Mouse (Mus musculus) forebrain, postnatal 0 days (tissue): Measurements from ENCODE around the gene Gatd1. TPM values are rescaled to one million over a fixed set of nuclear protein-coding genes. Genes with fewer than 3 reads are reported as not detected.

ENCODE experiments used
- ATAC-seq: fragments of 200-750 bp; cut with Nextera tagmentation; 2 replicates; pipeline ENCODE4 v1.8.0; 2017; ENCODE audit warnings: mild to moderate bottlenecking, moderate library complexity
- DNase-seq: peaks from one replicate; pipeline ENCODE4 v3.0.0-alpha.2; 2015
- H3K27ac ChIP-seq: fragments of 300-500 bp; sonication (generic); 2 replicates; pipeline ENCODE4 v1.5.1; 2014; ENCODE audit warnings: low read depth, mild to moderate bottlenecking, antibody characterized with exemption, low read length, moderate library complexity, mixed read lengths
- H3K27me3 ChIP-seq: fragments of 300-500 bp; sonication (generic); 2 replicates; pipeline ENCODE4 v1.6.1; 2014; ENCODE audit warnings: mild to moderate bottlenecking, low read length, mixed read lengths; ENCODE audit not compliant: insufficient read depth
- H3K36me3 ChIP-seq: fragments of 300-500 bp; sonication (generic); 2 replicates; pipeline ENCODE4 v1.6.1; 2014; ENCODE audit warnings: mild to moderate bottlenecking, moderate library complexity; ENCODE audit not compliant: insufficient read depth
- H3K4me1 ChIP-seq: fragments of 300-500 bp; sonication (generic); 2 replicates; pipeline ENCODE4 v1.6.1; 2014; ENCODE audit warnings: antibody characterized with exemption; ENCODE audit not compliant: insufficient read depth
- H3K4me2 ChIP-seq: fragments of 300-500 bp; sonication (generic); 2 replicates; pipeline ENCODE4 v1.6.1; 2014; ENCODE audit warnings: low read depth, mild to moderate bottlenecking, moderate library complexity
- H3K4me3 ChIP-seq: fragments of 300-500 bp; sonication (generic); 2 replicates; pipeline ENCODE4 v1.5.1; 2014; ENCODE audit warnings: low read depth, low read length, mixed read lengths
- H3K9ac ChIP-seq: fragments of 300-500 bp; sonication (generic); 2 replicates; pipeline ENCODE4 v1.6.1; 2014; ENCODE audit warnings: mild to moderate bottlenecking
- H3K9me3 ChIP-seq: fragments of 300-500 bp; sonication (generic); 2 replicates; pipeline ENCODE4 v1.6.1; 2016; ENCODE audit warnings: low read length
- CTCF ChIP-seq: sonication (generic); IDR thresholded peaks from 2 replicates; pipeline ENCODE4 v1.5.1; 2016; ENCODE audit warnings: antibody characterized with exemption, control low read depth, low read depth
- WGBS: fragments of 180-500 bp; shearing (Covaris S2); extraction: QIAGEN DNeasy Blood & Tissue Kit; methylation state at CpG from one replicate; pipeline ENCODE4 v1.1.7; 2014; 5-methylcytosine and 5-hydroxymethylcytosine counted together
- polyA plus RNA-seq: library from polyadenylated mRNA; unstranded; fragments of >200 nt; fragmentation: Nextera tagmentation; extraction: Ambion mirVana; gene quantifications from 2 replicates; pipeline ENCODE4 v1.2.1, GENCODE M21; 2015
- total RNA-seq: library from RNA; depleted of rRNA; stranded (reverse); fragments of >200 nt; gene quantifications from 2 replicates; pipeline ENCODE4 v1.2.3, GENCODE M21; 2014

Gatd1 gene
- total and polyA plus RNA-seq, 2 experiments from 2014 or later, result 56.0 to 65.0 TPM

DNA sequence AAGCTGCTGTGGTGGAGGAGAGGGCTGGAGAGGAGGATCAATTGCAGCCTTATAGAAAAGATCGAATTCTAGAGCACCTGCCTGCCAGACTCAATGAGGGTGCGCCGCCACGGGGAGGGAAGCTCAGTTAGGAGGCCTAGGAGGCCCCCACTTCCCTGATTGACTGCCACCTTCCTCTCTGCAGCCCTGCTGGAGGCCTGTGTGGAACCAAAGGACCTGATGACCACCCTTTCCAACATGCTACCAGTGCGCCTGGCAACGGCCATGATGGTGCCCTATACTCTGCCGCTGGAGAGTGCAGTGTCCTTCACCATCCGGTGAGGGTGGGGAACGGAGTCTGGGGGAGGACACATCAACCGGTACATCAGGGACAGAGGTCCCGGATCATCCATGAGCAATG, 44.7 kb upstream of the Gatd1 start:
- Histone ChIP-seq H3K36me3 (peaks cover 16% of the 10 kb centered on the region), H3K4me1 (peaks cover 9% of the 10 kb centered on the region), H3K4me2 (no peak overlapping the region), H3K4me3 (no peak overlapping the region), H3K27me3 (peaks cover 23% of the 10 kb centered on the region), H3K9ac (no peak overlapping the region), H3K9me3 (no peaks in the 10 kb centered on the region), H3K27ac (no peak overlapping the region)
- 90% methylated on average over 11 of the region's 11 CpGs for WGBS
- ATAC-seq (no peak), DNase-seq (no peak)
- no peak for TF ChIP-seq CTCF

GRCm38 (mm10) chr7:141457986-141458660, 44.2 kb upstream of the Gatd1 start:
- H3K27me3 ChIP-seq, result peaks cover 23% of the 10 kb centered on the region
- H3K4me1 ChIP-seq, result peaks cover 9% of the 10 kb centered on the region
- ATAC-seq (no peak), DNase-seq (no peak)
- H3K36me3 ChIP-seq, result peaks cover 16% of the 10 kb centered on the region
- no peak overlapping the region for H3K4me3 ChIP-seq
- H3K4me2 ChIP-seq, result no peak overlapping the region
- TF ChIP-seq CTCF, result peak; percentile 48
- no peaks in the 10 kb centered on the region for H3K9me3 ChIP-seq
- H3K9ac ChIP-seq, result no peak overlapping the region
- 76% methylated on average over 15 of the region's 15 CpGs for WGBS
- H3K27ac ChIP-seq, result no peak overlapping the region

GRCm38 (mm10) chr7:141457236-141457635, 43.3 kb upstream of the Gatd1 start:
- Histone ChIP-seq H3K36me3 (peaks cover 18% of the 10 kb centered on the region), H3K27me3 (peaks cover 17% of the 10 kb centered on the region), H3K4me2 (no peak overlapping the region), H3K27ac (no peak overlapping the region), H3K9me3 (no peaks in the 10 kb centered on the region), H3K9ac (no peak overlapping the region), H3K4me1 (peaks cover 9% of the 10 kb centered on the region), H3K4me3 (no peak overlapping the region)
- ATAC-seq, result no peak
- no peak for TF ChIP-seq CTCF
- DNase-seq, result no peak
- 95% methylated on average over 14 of the region's 14 CpGs for WGBS

DNA sequence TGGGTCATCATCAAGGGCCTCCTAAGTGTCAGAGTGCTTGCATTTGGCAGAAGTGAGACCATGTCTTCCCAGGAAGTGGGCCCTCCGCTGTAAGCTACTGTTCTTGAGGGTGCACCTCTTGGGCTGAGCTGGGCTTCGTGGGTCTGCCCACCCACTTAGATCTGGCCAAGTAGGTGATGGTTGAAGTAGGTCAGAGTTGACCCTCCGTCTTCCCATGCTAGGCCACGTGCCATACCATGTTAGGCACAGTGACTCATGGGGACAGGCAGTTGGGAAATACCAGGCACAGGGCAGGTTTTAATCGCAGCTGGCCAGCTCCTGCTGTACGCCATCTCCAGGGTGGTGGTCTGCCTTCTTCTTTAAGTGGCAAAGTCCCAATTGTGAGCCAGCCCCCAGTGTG, 42.8 kb upstream of the Gatd1 start:
- Histone ChIP-seq H3K4me2 (peak overlapping the region; percentile 92; the same call in 1 of the 2 replicates), H3K9me3 (no peaks in the 10 kb centered on the region), H3K9ac (no peak overlapping the region), H3K4me3 (no peak overlapping the region), H3K4me1 (peaks cover 9% of the 10 kb centered on the region), H3K36me3 (peaks cover 23% of the 10 kb centered on the region), H3K27me3 (peaks cover 13% of the 10 kb centered on the region), H3K27ac (no peak overlapping the region)
- WGBS, result 89% methylated on average over 6 of the region's 6 CpGs
- ATAC-seq (no peak), DNase-seq (no peak)
- TF ChIP-seq CTCF, result no peak

- TF ChIP-seq CTCF, result no peak
- H3K4me1 ChIP-seq, result peaks cover 9% of the 10 kb centered on the region
- H3K9ac ChIP-seq, result peak overlapping the region; percentile 65
- no peaks in the 10 kb centered on the region for H3K9me3 ChIP-seq
- H3K27ac ChIP-seq, result peak overlapping the region; percentile 66
- 2% methylated on average over 23 of the region's 23 CpGs for WGBS
- H3K4me3 ChIP-seq, result peak overlapping the region; percentile 56
- ATAC-seq (peak; percentile 12), DNase-seq (no peak)
- peaks cover 32% of the 10 kb centered on the region for H3K36me3 ChIP-seq
- H3K27me3 ChIP-seq, result peaks cover 3% of the 10 kb centered on the region; the same call in 1 of the 2 replicates
- H3K4me2 ChIP-seq, result peak overlapping the region; percentile 92
These were observed 41.8 kb upstream of the Gatd1 start for GRCm38 (mm10) chr7:141455610-141456314.

- Histone ChIP-seq H3K4me1 (peaks cover 9% of the 10 kb centered on the region), H3K27me3 (no peaks in the 10 kb centered on the region), H3K36me3 (peaks cover 37% of the 10 kb centered on the region), H3K4me2 (peak within 1 kb of the TSS; percentile 92), H3K4me3 (peak within 1 kb of the TSS; percentile 56), H3K9me3 (no peaks in the 10 kb centered on the region), H3K9ac (peak within 1 kb of the TSS; percentile 65), H3K27ac (peak within 1 kb of the TSS; percentile 66)
- DNase-seq (peak; percentile 86), ATAC-seq (peak; percentile 83)
- under 1% methylated on average over 45 of the region's 45 CpGs for WGBS
- TF ChIP-seq CTCF, result peak; percentile 35
These were observed 41.1 kb upstream of the Gatd1 start, which contains the start of gene Pnpla2 for GRCm38 (mm10) chr7:141454967-141455551. Gene Pnpla2 (plus strand): TSS chr7:141455198.

- no peak overlapping the region for H3K4me3 ChIP-seq
- ATAC-seq (no peak), DNase-seq (no peak)
- no peak overlapping the region for H3K27ac ChIP-seq
- H3K4me2 ChIP-seq, result no peak overlapping the region
- H3K36me3 ChIP-seq, result peaks cover 33% of the 10 kb centered on the region
- H3K4me1 ChIP-seq, result peaks cover 9% of the 10 kb centered on the region
- no peak overlapping the region for H3K9ac ChIP-seq
- H3K9me3 ChIP-seq, result no peaks in the 10 kb centered on the region
- TF ChIP-seq CTCF, result no peak
- WGBS, result 73% methylated on average over 2 of the region's 2 CpGs
- no peaks in the 10 kb centered on the region for H3K27me3 ChIP-seq
These were observed 39.7 kb upstream of the Gatd1 start for GRCm38 (mm10) chr7:141453636-141454035.
